Comparison of ENCODE assay signal across 8 mouse cellular contexts in the genomic region with DNA sequence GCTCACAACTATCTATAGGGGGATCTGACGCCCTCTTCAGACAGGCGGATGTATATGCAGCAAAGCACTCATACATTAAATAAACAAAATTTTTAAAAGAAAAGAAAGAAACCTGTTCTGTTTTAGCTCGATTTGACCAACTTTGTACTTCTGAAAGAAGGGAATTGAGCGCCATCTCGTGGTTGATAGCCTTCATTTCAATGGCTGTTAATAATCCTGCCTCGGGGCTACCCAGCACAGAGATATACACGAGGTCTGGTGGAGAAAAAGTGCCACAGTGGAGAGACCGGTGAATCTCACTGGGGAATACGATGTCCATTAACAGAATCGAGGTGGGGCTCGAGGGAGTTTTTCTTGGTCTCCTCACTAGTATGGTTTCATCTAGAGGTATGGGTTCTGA. TPM values are rescaled to one million over a fixed set of nuclear protein-coding genes. Genes with fewer than 3 reads are reported as not detected.
DNase-seq lines count a peak whose midpoint lies in the region; ATAC-seq and TF ChIP-seq lines count a peak whose summit lies in the region.

No protein-coding gene starts in this region.

- H3K9me3 ChIP-seq in heart, postnatal 0 days (replicated peaks; ENCODE audit: control insufficient read depth, low read length): no peaks in the 10 kb centered on the region
- H3K9me3 ChIP-seq in intestine, embryonic 15.5 days: no peaks in the 10 kb centered on the region

- peak; percentile 62 for TF ChIP-seq CTCF in heart, postnatal 0 days (IDR thresholded peaks at IDR 0.05; ENCODE audit: low read depth)

- H3K27ac ChIP-seq in heart, postnatal 0 days (ENCODE audit: low read depth): no peak overlapping the region
- H3K27ac ChIP-seq in intestine, embryonic 15.5 days: no peak overlapping the region

- no peaks in the 10 kb centered on the region for H3K4me1 ChIP-seq in heart, postnatal 0 days (ENCODE audit: control insufficient read depth, insufficient read depth)
- H3K4me1 ChIP-seq in intestine, embryonic 15.5 days (replicated peaks): no peaks in the 10 kb centered on the region

- 47% methylated on average over 11 of the region's 11 CpGs for WGBS in heart, postnatal 0 days
- 48% methylated on average over 11 of the region's 11 CpGs for WGBS in intestine, embryonic 15.5 days

- no peak overlapping the region for H3K4me2 ChIP-seq in heart, postnatal 0 days (ENCODE audit: low read depth, low read length)
- no peak overlapping the region for H3K4me2 ChIP-seq in intestine, embryonic 15.5 days (replicated peaks)

- DNase-seq in heart, postnatal 0 days (ENCODE audit: low spot score): peak; percentile 38
- no peak for DNase-seq in heart, postnatal 25 days (ENCODE audit: low spot score)
- DNase-seq in right cerebral cortex, postnatal 14 days: peak; percentile 63
- no peak for DNase-seq in right cerebral cortex, adult 18-20 months
- DNase-seq in ZHBTc4 (ENCODE audit: low read depth, low spot score): peak; percentile 68
- DNase-seq in forelimb bud, embryonic 11.5 days (ENCODE audit: low read depth, low spot score): peak; percentile 59
- DNase-seq in right cerebral cortex, postnatal 4 days: peak; percentile 61

- intact Hi-C loops in heart, postnatal 25 days (cut with DNase I): loop anchor here (5.0 to 10.0 kb wide), 2 partner anchors 257 to 680 kb away; a partner anchor contains a TSS

- no peak for ATAC-seq in heart, postnatal 0 days (ENCODE audit: insufficient read depth, low read depth)
- no peak for ATAC-seq in intestine, embryonic 15.5 days

- H3K9ac ChIP-seq in heart, postnatal 0 days (replicated peaks; ENCODE audit: low read depth, low read length): no peak overlapping the region
- H3K9ac ChIP-seq in intestine, embryonic 15.5 days: no peak overlapping the region

- no peaks in the 10 kb centered on the region for H3K36me3 ChIP-seq in heart, postnatal 0 days (replicated peaks; ENCODE audit: control insufficient read depth, insufficient read depth, low read length)
- H3K36me3 ChIP-seq in intestine, embryonic 15.5 days: no peaks in the 10 kb centered on the region

- TF ChIP-seq EP300 in heart, postnatal 0 days (IDR thresholded peaks at IDR 0.05; ENCODE audit: low read depth): no peak

- 0 out of 2 replicates have a peak, but pooled peaks cover 3% of the 10 kb centered on the region for H3K27me3 ChIP-seq in heart, postnatal 0 days (ENCODE audit: control insufficient read depth, insufficient read depth, low read length)
- no peaks in the 10 kb centered on the region for H3K27me3 ChIP-seq in intestine, embryonic 15.5 days (replicated peaks)

- H3K4me3 ChIP-seq in heart, postnatal 0 days (ENCODE audit: low read depth, low read length): no peak overlapping the region
- no peak overlapping the region for H3K4me3 ChIP-seq in intestine, embryonic 15.5 days (replicated peaks)

RNA-seq across cellular contexts. Expression of a gene that starts 23.3 kb away (rescaled TPM):
- total RNA-seq in heart, postnatal 0 days (2014; rRNA removed; ENCODE audit: low replicate concordance): 81.4 and 119 TPM in 2 replicates
- 232 and 239 TPM in 2 replicates for polyA plus RNA-seq in heart, postnatal 0 days (2015; fragmentation: Nextera tagmentation; extraction: Ambion mirVana)
- 100 to 1,000 TPM; 133 to 135 TPM for total RNA-seq in heart, postnatal 25 days (2021)
- polyA plus RNA-seq in intestine, embryonic 15.5 days (2015; fragmentation: Nextera tagmentation; extraction: Ambion mirVana): 192 and 223 TPM in 2 replicates

Comparison
In these comparisons a context has a peak if more than half of its experiments do, and no peak if none do; other contexts are left out.
1. DNase-seq: peak in heart, postnatal 0 days (single experiment), right cerebral cortex, postnatal 14 days (single experiment), ZHBTc4 (single experiment), forelimb bud, embryonic 11.5 days (single experiment) and right cerebral cortex, postnatal 4 days (single experiment); none in heart, postnatal 25 days (single experiment) and right cerebral cortex, adult 18-20 months (single experiment).